10 mouse cellular contexts compared by ENCODE assay signal in the genomic region with DNA sequence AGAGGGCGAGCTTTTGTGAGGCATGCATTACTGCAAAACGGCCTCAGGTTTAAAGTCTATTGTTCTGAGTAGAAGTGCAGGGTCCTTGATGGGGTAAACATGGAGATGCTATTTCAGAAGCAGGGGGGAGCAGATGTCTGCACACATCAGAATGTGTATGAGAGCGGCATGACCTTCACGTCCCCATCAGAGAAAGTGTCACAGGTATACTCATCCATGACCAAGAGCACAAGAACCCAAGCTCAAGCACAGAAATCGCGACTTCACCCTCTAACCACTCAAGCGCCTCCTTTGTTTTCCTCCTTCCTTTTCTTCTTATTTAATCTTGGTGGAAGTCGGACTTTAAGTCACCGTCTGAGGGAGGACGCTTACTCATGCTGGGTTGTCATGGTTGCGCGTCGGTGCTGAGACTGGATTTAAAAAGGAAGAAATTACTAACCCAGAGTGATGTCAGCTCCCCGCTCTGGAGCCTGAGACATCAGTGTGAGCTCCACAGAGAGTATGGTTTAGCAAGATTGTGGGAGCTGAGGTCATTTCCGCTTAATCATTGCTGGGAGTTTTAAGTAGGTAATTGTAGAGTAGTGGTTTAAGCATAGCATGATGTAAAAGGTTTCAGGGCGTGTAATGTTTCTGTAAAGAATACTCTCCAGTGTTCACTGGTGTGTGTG.
A peak's percentile ranks its signal among the peaks of the same experiment; 100 is the strongest.
DNase-seq lines count a peak whose midpoint lies in the region; ATAC-seq and TF ChIP-seq lines count a peak whose summit lies in the region.
"Had no signal": no experiment of that assay in that cellular context is flagged by ENCODE, and none has a peak within 500 bp of the region (broad histone marks: within the 10 kb centered on the region; RNA-seq: fewer than 3 reads in every experiment).

No protein-coding gene starts in this region.

- H3K36me3 ChIP-seq in lung, postnatal 0 days (ENCODE audit: insufficient read depth, low read length), result no peaks in the 10 kb centered on the region
- H3K36me3 ChIP-seq in midbrain, embryonic 12.5 days, result no peaks in the 10 kb centered on the region
- H3K36me3 ChIP-seq: embryonic facial prominence, embryonic 15.5 days; hindbrain, embryonic 12.5 days had no signal

- no peak overlapping the region for H3K9ac ChIP-seq in lung, postnatal 0 days (replicated peaks; ENCODE audit: low read depth)
- no peak overlapping the region for H3K9ac ChIP-seq in midbrain, embryonic 12.5 days (replicated peaks)
- H3K9ac ChIP-seq: embryonic facial prominence, embryonic 15.5 days; hindbrain, embryonic 12.5 days had no signal

- no peak for ATAC-seq in CD4-positive, CD25-positive, alpha-beta regulatory T cell, adult 4 months
- 0 out of 2 replicates have a peak, but pooled peaks have one; percentile 17 for ATAC-seq in lung, postnatal 0 days
- ATAC-seq in midbrain, embryonic 12.5 days (ENCODE audit: low FRiP score, low read depth), result 0 out of 2 replicates have a peak, but pooled peaks have one; percentile 4
- no peak for ATAC-seq in cerebellum, adult (ENCODE audit: insufficient number of reproducible peaks, low FRiP score, low TSS enrichment)

- no peak overlapping the region for H3K4me3 ChIP-seq in lung, postnatal 0 days (ENCODE audit: low read depth, low read length)
- no peak overlapping the region for H3K4me3 ChIP-seq in lung, adult 2 months (replicated peaks; ENCODE audit: extremely low read depth, low read depth, low read length)
- H3K4me3 ChIP-seq in midbrain, embryonic 12.5 days, result no peak overlapping the region
- H3K4me3 ChIP-seq: embryonic facial prominence, embryonic 15.5 days; hindbrain, embryonic 12.5 days had no signal

- TF ChIP-seq POLR2A in lung, adult 2 months (IDR thresholded peaks at IDR 0.05; ENCODE audit: borderline replicate concordance, extremely low read depth, low read depth, low read length), result no peak

- TF ChIP-seq EP300 in lung, postnatal 0 days (IDR thresholded peaks at IDR 0.05), result no peak

- H3K4me1 ChIP-seq in lung, postnatal 0 days (ENCODE audit: insufficient read depth, low read depth, low read length), result no peaks in the 10 kb centered on the region
- no peaks in the 10 kb centered on the region for H3K4me1 ChIP-seq in lung, adult 2 months (ENCODE audit: control insufficient read depth, insufficient read depth, low read length)
- peaks cover 9% of the 10 kb centered on the region for H3K4me1 ChIP-seq in midbrain, embryonic 12.5 days
- H3K4me1 ChIP-seq: embryonic facial prominence, embryonic 15.5 days; hindbrain, embryonic 12.5 days had no signal

- no peak for TF ChIP-seq CTCF in lung, postnatal 0 days (IDR thresholded peaks at IDR 0.05)
- TF ChIP-seq CTCF in lung, adult 2 months (IDR thresholded peaks at IDR 0.05; ENCODE audit: insufficient read depth, low read length), result no peak

- no peak overlapping the region for H3K27ac ChIP-seq in lung, postnatal 0 days (ENCODE audit: low read length)
- no peak overlapping the region for H3K27ac ChIP-seq in midbrain, embryonic 12.5 days (replicated peaks)
- H3K27ac ChIP-seq: embryonic facial prominence, embryonic 15.5 days; hindbrain, embryonic 12.5 days had no signal

- H3K9me3 ChIP-seq in lung, postnatal 0 days (ENCODE audit: low read length), result no peaks in the 10 kb centered on the region
- H3K9me3 ChIP-seq in midbrain, embryonic 12.5 days, result no peaks in the 10 kb centered on the region
- H3K9me3 ChIP-seq: embryonic facial prominence, embryonic 15.5 days; hindbrain, embryonic 12.5 days had no signal

- WGBS in lung, postnatal 0 days, result 65% methylated on average over 16 of the region's 16 CpGs
- WGBS in lung, adult 2 months, result 63% methylated on average over 16 of the region's 16 CpGs
- WGBS in midbrain, embryonic 12.5 days, result 38% methylated on average over 16 of the region's 16 CpGs

- peak; percentile 7 for DNase-seq in CD4-positive, CD25-positive, alpha-beta regulatory T cell, adult 2 months (ENCODE audit: low read depth, low spot score)
- peak; percentile 47 for DNase-seq in lung, postnatal 0 days (ENCODE audit: low spot score)
- DNase-seq in lung, adult 2 months, result no peak
- peak; percentile 90 for DNase-seq in telencephalon, adult 2 months (ENCODE audit: low read depth, low spot score)
- DNase-seq in adrenal gland, postnatal 25 days, result no peak

- H3K27me3 ChIP-seq in lung, postnatal 0 days (replicated peaks; ENCODE audit: insufficient read depth, low read length), result no peaks in the 10 kb centered on the region
- H3K27me3 ChIP-seq in midbrain, embryonic 12.5 days, result peaks cover 4% of the 10 kb centered on the region; the same call in 1 of the 2 replicates
- H3K27me3 ChIP-seq: embryonic facial prominence, embryonic 15.5 days; hindbrain, embryonic 12.5 days had no signal

- H3K4me2 ChIP-seq in lung, postnatal 0 days (replicated peaks; ENCODE audit: low read depth, low read length), result no peak overlapping the region
- H3K4me2 ChIP-seq in midbrain, embryonic 12.5 days (replicated peaks), result no peak overlapping the region
- H3K4me2 ChIP-seq: embryonic facial prominence, embryonic 15.5 days; hindbrain, embryonic 12.5 days had no signal

Comparison
In these comparisons a context has a peak if more than half of its experiments do, and no peak if none do; other contexts are left out.
1. DNase-seq: peak in CD4-positive, CD25-positive, alpha-beta regulatory T cell, adult 2 months (single experiment), lung, postnatal 0 days (single experiment) and telencephalon, adult 2 months (single experiment); none in lung, adult 2 months (single experiment) and adrenal gland, postnatal 25 days (single experiment).
2. ATAC-seq: peak in lung, postnatal 0 days (single experiment) and midbrain, embryonic 12.5 days (single experiment); none in CD4-positive, CD25-positive, alpha-beta regulatory T cell, adult 4 months (single experiment) and cerebellum, adult (single experiment).